Mouse (Mus musculus): ENCODE data around the gene Ttl.

GRCm38 (mm10) chr2:129065437-129066282, at the start of gene Ttl:
- no peak for TF ChIP-seq CTCF (IDR thresholded peaks at IDR 0.05; ENCODE audit: extremely low read depth, insufficient read depth, insufficient read length, insufficient replicate concordance)
- no peak for TF ChIP-seq POLR2A (IDR thresholded peaks at IDR 0.05; ENCODE audit: low read depth, low read length)

Measured in spleen, adult 2 months (tissue).